Mouse (Mus musculus) large intestine, adult 2 months (tissue): ENCODE results near the gene Clcf1. TPM values are rescaled to one million over a fixed set of nuclear protein-coding genes. Genes with fewer than 3 reads are reported as not detected.
"Not testable (repeated sequence)": the region's sequence is repeated elsewhere in the genome, so short reads cannot be mapped to it uniquely, and the experiment has no call there.

Experiments used
- DNase-seq: peaks from one replicate; pipeline ENCODE4 v3.0.0-alpha.2; 2012; ENCODE audit warnings: low read depth, low spot score
- WGBS: fragments of 180-500 bp; shearing (Covaris S2); methylation state at CpG from one replicate; pipeline ENCODE4 v1.1.7; 2018; 5-methylcytosine and 5-hydroxymethylcytosine counted together
- polyA plus RNA-seq: library from polyadenylated mRNA; depleted of rRNA; stranded (reverse); fragments of >200 nt; gene quantifications from 2 replicates; pipeline ENCODE4 v1.2.3, GENCODE M21; 2012

Gene Clcf1
- polyA plus RNA-seq, 1 experiment, result 8.4 TPM

DNA sequence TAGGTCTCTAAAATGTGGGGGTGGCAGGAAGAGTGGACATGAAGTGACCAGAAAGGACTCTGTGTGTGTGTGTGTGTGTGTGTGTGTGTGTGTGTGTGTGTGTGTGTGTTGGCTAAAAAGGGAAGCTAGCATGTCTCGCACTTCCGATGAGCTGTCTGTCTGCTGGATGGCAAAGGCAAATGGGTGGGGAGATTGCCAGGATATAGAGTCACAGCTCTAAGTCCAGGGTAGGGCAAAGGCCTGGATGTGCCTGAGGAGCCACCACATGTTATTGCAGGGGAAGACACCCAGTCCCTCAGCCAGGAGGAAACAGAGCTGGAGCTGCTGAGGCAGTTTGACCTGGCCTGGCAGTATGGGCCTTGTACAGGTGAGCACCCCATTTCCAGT lies 18.1 kb downstream of the Clcf1 start:
- 0% methylated on average over 2 of the region's 2 CpGs for WGBS
- DNase-seq, result no peak

GRCm38 (mm10) chr19:4232651-4233050 lies 18.6 kb downstream of the Clcf1 start:
- WGBS, result 85% methylated on average over 7 of the region's 7 CpGs
- DNase-seq, result no peak

GRCm38 (mm10) chr19:4234548-4234947 lies 20.5 kb downstream of the Clcf1 start:
- 58% methylated on average over 4 of the region's 4 CpGs for WGBS
- DNase-seq, result no peak

- 67% methylated on average over 8 of the region's 8 CpGs for WGBS
- DNase-seq, result no peak
These were observed 26.2 kb downstream of the Clcf1 start for GRCm38 (mm10) chr19:4240247-4240668.

GRCm38 (mm10) chr19:4242416-4242815 lies 28.4 kb downstream of the Clcf1 start:
- no peak for DNase-seq
- 51% methylated on average over 3 of the region's 3 CpGs for WGBS

DNA sequence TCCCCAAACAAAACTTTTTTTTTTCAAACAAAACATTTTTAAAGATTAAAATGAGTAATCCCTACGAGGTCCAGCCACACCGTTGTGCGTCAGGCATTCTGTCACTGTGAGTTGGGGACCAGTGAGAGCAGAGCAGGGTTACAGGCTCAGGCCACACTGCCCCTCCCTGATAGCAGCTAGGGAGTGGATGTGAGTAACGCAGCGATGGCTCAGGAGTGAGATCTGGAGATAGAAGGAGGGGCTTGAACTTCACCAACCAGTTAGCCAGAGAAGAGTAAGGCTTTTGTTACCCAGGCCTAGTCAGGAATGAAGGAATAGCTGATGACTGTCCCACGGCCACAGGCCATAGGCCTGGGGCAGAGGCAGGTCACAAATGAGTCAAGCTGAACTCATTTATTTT lies 30.7 kb downstream of the Clcf1 start:
- DNase-seq, result no peak
- WGBS, result 82% methylated on average over 6 of the region's 6 CpGs

DNA sequence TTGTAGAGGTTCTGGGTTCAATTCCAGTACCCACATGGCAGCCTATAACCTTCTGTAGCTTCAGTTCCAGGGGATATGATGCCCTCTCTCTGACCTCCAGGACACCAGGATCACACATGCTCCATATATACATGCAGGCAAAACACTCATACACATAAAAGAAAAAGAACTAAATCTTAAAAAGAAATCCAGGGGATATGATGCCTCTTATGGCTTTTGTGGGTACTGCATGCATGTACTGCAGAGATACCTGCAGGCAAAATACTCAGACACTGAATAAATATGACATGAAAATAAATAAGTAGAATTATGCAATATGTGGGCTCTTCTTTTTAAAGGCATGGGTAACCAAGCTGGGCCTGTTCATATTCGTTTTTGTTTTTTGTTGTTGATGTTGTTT lies 33.0 kb downstream of the Clcf1 start:
- 52% methylated on average over 1 of the region's 1 CpGs for WGBS
- no peak for DNase-seq

- DNase-seq, result not testable (repeated sequence)
- WGBS, result 25% methylated on average over 1 of the region's 1 CpGs
These were observed 34.6 kb downstream of the Clcf1 start for GRCm38 (mm10) chr19:4248683-4249082.

DNA sequence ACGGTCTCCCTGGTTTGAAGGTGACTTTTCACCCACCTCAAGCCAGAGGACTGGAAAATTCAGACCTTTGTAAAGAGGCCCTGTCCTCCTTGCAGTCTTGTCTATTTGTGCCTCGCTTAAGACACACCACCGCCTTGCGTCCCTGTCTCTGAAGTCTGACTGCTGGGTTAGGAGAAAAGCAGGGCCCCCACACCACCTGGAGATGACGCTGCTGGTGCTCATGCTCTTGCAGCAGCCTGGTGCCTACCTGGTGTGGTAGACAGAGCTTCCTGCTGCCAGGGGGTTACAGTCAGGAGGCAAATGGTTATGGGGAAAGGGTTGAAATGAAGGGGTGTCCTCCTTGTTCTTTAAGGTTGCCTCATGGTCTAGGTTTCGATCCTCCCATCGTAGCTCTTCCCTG lies 40.2 kb downstream of the Clcf1 start:
- 85% methylated on average over 7 of the region's 7 CpGs for WGBS
- DNase-seq, result no peak

GRCm38 (mm10) chr19:4255583-4256162 lies 41.6 kb downstream of the Clcf1 start:
- DNase-seq, result no peak
- WGBS, result 84% methylated on average over 11 of the region's 11 CpGs

- under 1% methylated on average over 41 of the region's 41 CpGs for WGBS
- peak; percentile 98 for DNase-seq
These were observed 43.3 kb downstream of the Clcf1 start for GRCm38 (mm10) chr19:4257216-4257896.

DNA sequence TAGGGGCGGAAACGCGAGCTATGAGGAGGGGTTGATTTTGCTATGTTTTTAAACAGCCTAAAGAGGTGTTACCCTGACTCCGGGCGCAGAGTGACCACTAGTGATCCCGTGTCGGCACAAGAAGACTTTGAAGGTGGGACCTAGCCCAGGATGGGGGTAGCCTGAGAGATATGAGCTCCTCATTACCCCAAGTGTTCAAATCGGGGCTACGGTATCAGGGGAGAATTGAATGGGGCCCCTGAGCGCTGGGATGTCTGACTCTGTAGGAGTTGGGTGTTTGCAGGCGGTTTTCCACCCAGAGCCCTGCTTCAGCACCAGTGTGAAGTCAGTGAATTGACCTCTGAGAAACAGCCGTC lies 43.8 kb downstream of the Clcf1 start:
- WGBS, result 25% methylated on average over 12 of the region's 12 CpGs
- DNase-seq, result peak; percentile 11

GRCm38 (mm10) chr19:4261038-4261698 lies 47.1 kb downstream of the Clcf1 start:
- WGBS, result 49% methylated on average over 8 of the region's 8 CpGs
- DNase-seq, result peak; percentile 13

DNA sequence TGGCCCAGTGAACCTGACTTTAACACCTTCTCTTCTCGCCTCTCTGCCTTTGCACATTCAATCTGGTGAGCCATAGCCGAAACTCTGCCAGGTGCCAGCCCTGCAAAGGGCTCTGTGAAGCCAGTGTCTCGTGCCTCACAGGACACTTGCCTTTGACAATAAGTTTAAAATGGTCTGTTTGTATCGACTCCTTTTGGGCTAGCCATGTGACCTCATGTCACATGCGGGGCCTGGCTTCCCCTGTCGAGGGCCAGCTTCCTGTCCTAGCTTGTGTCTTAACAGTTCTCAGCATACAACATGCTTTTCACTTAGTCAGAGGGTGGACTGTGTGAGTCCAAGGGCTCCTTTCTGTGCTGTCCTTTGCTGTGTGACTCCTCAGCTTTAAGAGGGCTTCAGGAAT lies 48.7 kb downstream of the Clcf1 start:
- DNase-seq, result no peak
- 73% methylated on average over 6 of the region's 6 CpGs for WGBS

DNA sequence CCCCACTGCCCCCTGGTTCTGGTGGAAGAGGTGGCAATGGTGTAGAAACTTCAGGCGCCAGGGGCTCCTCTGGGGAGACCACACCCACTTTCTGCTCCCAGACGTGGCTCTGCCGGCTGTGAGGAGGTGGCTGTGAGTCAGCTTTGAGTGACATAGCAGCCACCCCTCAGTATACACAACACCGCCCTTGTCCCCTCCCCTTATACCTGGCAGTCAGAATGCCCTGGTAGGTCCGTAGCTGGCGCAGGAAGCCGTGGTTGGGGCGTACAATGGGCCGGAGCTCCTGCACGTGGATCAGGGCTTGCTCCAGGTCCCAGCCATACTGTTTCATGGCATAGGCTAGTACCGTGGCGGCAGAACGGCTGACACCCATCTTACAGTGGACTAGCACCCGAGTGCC lies 49.7 kb downstream of the Clcf1 start:
- no peak for DNase-seq
- 81% methylated on average over 14 of the region's 14 CpGs for WGBS

- no peak for DNase-seq
- WGBS, result 96% methylated on average over 6 of the region's 6 CpGs
These were observed 50.2 kb downstream of the Clcf1 start for GRCm38 (mm10) chr19:4264171-4264780.

GRCm38 (mm10) chr19:4265956-4266355 lies 51.9 kb downstream of the Clcf1 start:
- no peak for DNase-seq
- WGBS, result 85% methylated on average over 4 of the region's 4 CpGs

DNA sequence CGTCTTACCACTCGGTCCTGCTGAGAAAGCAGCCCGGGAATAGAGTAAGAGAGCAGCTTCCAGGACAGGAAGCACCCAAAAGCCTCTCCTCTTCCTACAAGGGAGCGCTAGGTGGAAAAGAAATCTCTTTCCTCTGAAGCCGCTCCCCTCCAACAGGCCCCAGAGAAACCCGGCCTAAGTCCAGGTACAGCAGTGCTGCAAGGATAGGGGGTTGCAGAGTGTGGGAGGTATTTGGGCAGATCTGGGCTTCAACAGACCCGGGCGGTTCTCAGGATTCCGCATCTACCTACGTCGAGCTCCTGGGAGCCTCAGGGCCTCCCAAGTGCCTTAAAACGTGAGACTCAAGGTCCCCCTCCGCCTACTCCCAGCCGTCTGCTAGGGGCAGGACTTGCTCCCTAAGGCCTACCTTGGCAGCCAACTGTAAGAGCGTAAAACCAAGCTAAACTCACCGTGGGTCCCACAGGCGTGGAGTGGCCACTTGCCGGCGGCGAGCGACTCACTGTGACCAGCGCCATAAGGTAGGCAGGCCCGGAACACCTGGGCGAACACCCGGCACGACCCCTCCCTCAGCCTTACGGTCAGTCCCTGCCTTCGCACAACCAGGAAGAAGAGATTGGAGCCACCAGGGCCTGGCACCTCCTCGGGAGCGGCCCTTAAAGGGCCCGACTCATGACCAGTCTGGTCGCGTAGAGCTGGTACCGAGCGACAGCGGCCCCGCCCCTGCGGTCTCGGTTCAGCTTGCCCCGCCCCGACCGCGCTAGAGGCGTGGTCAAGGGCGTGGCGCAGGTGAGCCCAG lies 54.7 kb downstream of the Clcf1 start, which contains the start of gene Ssh3:
Gene Ssh3, minus strand, starts transcription at position 615 of the 796 bp plus-strand sequence.
- DNase-seq, result peak; percentile 73
- 5% methylated on average over 46 of the region's 46 CpGs for WGBS

DNA sequence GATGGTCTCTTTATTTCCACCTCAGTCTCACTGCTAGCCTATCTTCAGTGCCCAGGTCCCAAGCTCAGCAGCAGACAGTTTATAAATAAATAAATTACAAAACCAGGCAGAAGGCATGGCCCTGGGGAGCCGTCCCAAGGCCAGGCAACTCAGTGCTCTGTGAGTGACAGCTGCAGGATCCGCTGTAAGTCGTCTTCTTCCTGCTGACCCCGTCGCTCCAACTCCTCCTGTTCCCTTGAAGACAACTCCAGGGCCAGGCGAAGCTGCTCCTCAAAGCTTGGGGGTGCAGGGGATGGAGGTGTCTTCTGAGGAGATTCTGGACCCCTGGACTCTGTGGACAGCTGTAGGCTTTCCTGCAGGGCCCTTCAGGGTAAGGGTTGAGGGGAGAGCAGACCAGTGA lies 56.1 kb downstream of the Clcf1 start:
- no peak for DNase-seq
- 84% methylated on average over 6 of the region's 6 CpGs for WGBS

GRCm38 (mm10) chr19:4270972-4271371 lies 56.9 kb downstream of the Clcf1 start:
- 95% methylated on average over 11 of the region's 11 CpGs for WGBS
- DNase-seq, result no peak
